ENCODE assay signal across 24 mouse cellular contexts in the genomic region with DNA sequence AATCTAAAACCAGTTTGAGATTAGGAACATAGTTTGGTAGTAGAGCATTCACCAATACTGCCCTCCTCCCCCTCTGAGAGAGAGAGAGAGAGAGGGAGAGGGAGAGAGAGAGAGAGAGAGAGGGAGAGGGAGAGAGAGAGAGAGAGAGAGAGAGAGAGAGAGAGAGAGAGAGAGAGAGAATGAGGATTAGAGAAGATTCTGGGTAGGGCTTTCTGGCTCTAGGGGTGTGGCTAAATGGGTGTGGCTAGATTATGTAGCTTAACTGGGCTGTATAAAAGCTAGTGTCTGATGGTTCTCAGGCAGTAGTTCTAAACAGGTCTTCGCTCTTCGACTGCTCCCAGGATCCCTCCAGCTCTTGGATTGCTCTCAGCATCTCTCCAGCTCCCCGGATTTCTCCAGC. TPM values are rescaled to one million over a fixed set of nuclear protein-coding genes. Genes with fewer than 3 reads are reported as not detected.
"Had no signal": no experiment of that assay in that cellular context is flagged by ENCODE, and none has a peak within 500 bp of the region (broad histone marks: within the 10 kb centered on the region; RNA-seq: fewer than 3 reads in every experiment).

Gene Slc34a2 (plus strand): TSS at position 301 of the 400 bp plus-strand sequence.

- H3K27ac ChIP-seq: layer of hippocampus, adult 2 months; limb, embryonic 10.5 days; limb, embryonic 13.5 days; liver, embryonic 12.5 days; liver, embryonic 15.5 days; macrophage; midbrain, embryonic 12.5 days; midbrain, embryonic 15.5 days; neural tube, embryonic 12.5 days; neural tube, embryonic 15.5 days; stomach, embryonic 15.5 days had no signal

- ATAC-seq: inflammation-experienced regulatory T-cells, adult 6 months; liver, embryonic 12.5 days; midbrain, embryonic 15.5 days had no signal

- H3K4me1 ChIP-seq: limb, embryonic 10.5 days; limb, embryonic 13.5 days; midbrain, embryonic 12.5 days; neural tube, embryonic 12.5 days; neural tube, embryonic 15.5 days; stomach, embryonic 15.5 days had no signal

- H3K9me3 ChIP-seq: limb, embryonic 10.5 days; limb, embryonic 13.5 days; liver, embryonic 12.5 days; liver, embryonic 15.5 days; midbrain, embryonic 12.5 days; midbrain, embryonic 15.5 days; neural tube, embryonic 12.5 days; neural tube, embryonic 15.5 days; stomach, embryonic 15.5 days had no signal

- DNase-seq: kidney, adult 18-20 months; kidney, adult 9 months; kidney, postnatal 14 days; kidney, postnatal 4 days; layer of hippocampus, adult 9-11 months; liver; lung, embryonic 14.5 days; right cerebral cortex, adult 18-20 months; right cerebral cortex, postnatal 14 days; right cerebral cortex, postnatal 4 days; spleen, adult 18-20 months; thymus, postnatal 25 days had no signal

- H3K9ac ChIP-seq: limb, embryonic 13.5 days; liver, embryonic 12.5 days; liver, embryonic 15.5 days; lung, embryonic 14.5 days; midbrain, embryonic 12.5 days; midbrain, embryonic 15.5 days; neural tube, embryonic 12.5 days; neural tube, embryonic 15.5 days; stomach, embryonic 15.5 days had no signal

- H3K36me3 ChIP-seq: limb, embryonic 10.5 days; limb, embryonic 13.5 days; liver, embryonic 12.5 days; liver, embryonic 15.5 days; midbrain, embryonic 12.5 days; midbrain, embryonic 15.5 days; neural tube, embryonic 12.5 days; neural tube, embryonic 15.5 days; stomach, embryonic 15.5 days had no signal

- H3K4me3 ChIP-seq: layer of hippocampus, adult 2 months; limb, embryonic 10.5 days; limb, embryonic 13.5 days; liver, embryonic 12.5 days; liver, embryonic 15.5 days; midbrain, embryonic 12.5 days; midbrain, embryonic 15.5 days; neural tube, embryonic 12.5 days; neural tube, embryonic 15.5 days; stomach, embryonic 15.5 days had no signal

- H3K27me3 ChIP-seq: limb, embryonic 13.5 days; liver, embryonic 12.5 days; liver, embryonic 15.5 days; midbrain, embryonic 12.5 days; midbrain, embryonic 15.5 days; neural tube, embryonic 12.5 days; neural tube, embryonic 15.5 days; stomach, embryonic 15.5 days had no signal

- H3K4me2 ChIP-seq: limb, embryonic 13.5 days; liver, embryonic 12.5 days; liver, embryonic 15.5 days; lung, embryonic 14.5 days; midbrain, embryonic 12.5 days; midbrain, embryonic 15.5 days; neural tube, embryonic 12.5 days; neural tube, embryonic 15.5 days; stomach, embryonic 15.5 days had no signal

RNA-seq across cellular contexts. Expression of gene Slc34a2, which starts in this region (rescaled TPM):
- polyA plus RNA-seq: inflammation-experienced regulatory T-cells, adult 6 months; limb, embryonic 10.5 days; limb, embryonic 13.5 days; liver, embryonic 12.5 days; macrophage; midbrain, embryonic 12.5 days; neural tube, embryonic 12.5 days; neural tube, embryonic 15.5 days had no signal
